Mouse (Mus musculus): ENCODE data around the gene Cox6a2. TPM values are rescaled to one million over a fixed set of nuclear protein-coding genes. Genes with fewer than 3 reads are reported as not detected.

The Cox6a2 gene
- polyA plus RNA-seq, 1 experiment from 2014 or later, result not detected

- H3K4me1 ChIP-seq, result no peaks in the 10 kb centered on the region
Measured at GRCm38 (mm10) chr7:128219952-128220351, 13.8 kb upstream of the Cox6a2 start.

GRCm38 (mm10) chr7:128209826-128210225 lies 3.6 kb upstream of the Cox6a2 start:
- 70% methylated on average over 3 of the region's 3 CpGs for WGBS
- Histone ChIP-seq H3K4me3 (no peak overlapping the region), H3K36me3 (ENCODE audit: poor library complexity, severe bottlenecking) (no peaks in the 10 kb centered on the region), H3K4me2 (no peak overlapping the region), H3K27ac (no peak overlapping the region), H3K27me3 (no peaks in the 10 kb centered on the region), H3K4me1 (no peaks in the 10 kb centered on the region), H3K9me3 (replicated peaks) (no peaks in the 10 kb centered on the region), H3K9ac (no peak overlapping the region)
- ATAC-seq, result no peak

More at GRCm38 (mm10) chr7:128219952-128220351, 13.8 kb upstream of the Cox6a2 start:
- H3K9ac ChIP-seq, result no peak overlapping the region
- ATAC-seq, result no peak
- H3K36me3 ChIP-seq (ENCODE audit: poor library complexity, severe bottlenecking), result no peaks in the 10 kb centered on the region
- no peaks in the 10 kb centered on the region; the same call in 1 of the 2 replicates for H3K9me3 ChIP-seq (replicated peaks)
- H3K4me3 ChIP-seq, result no peak overlapping the region
- no peak overlapping the region for H3K27ac ChIP-seq
- WGBS, result 89% methylated on average over 4 of the region's 4 CpGs
- no peaks in the 10 kb centered on the region for H3K27me3 ChIP-seq
- no peak overlapping the region for H3K4me2 ChIP-seq

- Histone ChIP-seq H3K4me1 (no peaks in the 10 kb centered on the region), H3K9me3 (replicated peaks) (no peaks in the 10 kb centered on the region), H3K27ac (no peak overlapping the region), H3K36me3 (ENCODE audit: poor library complexity, severe bottlenecking) (no peaks in the 10 kb centered on the region), H3K4me2 (no peak overlapping the region), H3K27me3 (no peaks in the 10 kb centered on the region), H3K9ac (no peak overlapping the region), H3K4me3 (no peak overlapping the region)
- WGBS, result 7% methylated on average over 4 of the region's 4 CpGs
- ATAC-seq, result no peak
Measured at GRCm38 (mm10) chr7:128208187-128208586, 2.0 kb upstream of the Cox6a2 start.

GRCm38 (mm10) chr7:128205695-128206094 lies 492 bp downstream of the Cox6a2 start:
- 85% methylated on average over 18 of the region's 18 CpGs for WGBS
- Histone ChIP-seq H3K36me3 (ENCODE audit: poor library complexity, severe bottlenecking) (no peaks in the 10 kb centered on the region), H3K27ac (no peak overlapping the region), H3K4me2 (no peak overlapping the region), H3K9me3 (replicated peaks) (no peaks in the 10 kb centered on the region), H3K9ac (no peak overlapping the region; the same call in 1 of the 2 replicates), H3K4me1 (no peaks in the 10 kb centered on the region), H3K4me3 (no peak overlapping the region), H3K27me3 (no peaks in the 10 kb centered on the region)
- ATAC-seq, result no peak

GRCm38 (mm10) chr7:128204179-128204578 lies 2.0 kb downstream of the Cox6a2 start:
- Histone ChIP-seq H3K9me3 (replicated peaks) (no peaks in the 10 kb centered on the region), H3K27ac (no peak overlapping the region), H3K36me3 (ENCODE audit: poor library complexity, severe bottlenecking) (no peaks in the 10 kb centered on the region), H3K4me3 (no peak overlapping the region), H3K27me3 (no peaks in the 10 kb centered on the region), H3K4me1 (no peaks in the 10 kb centered on the region), H3K9ac (no peak overlapping the region), H3K4me2 (no peak overlapping the region)
- 92% methylated on average over 8 of the region's 8 CpGs for WGBS
- ATAC-seq, result no peak

- 88% methylated on average over 9 of the region's 9 CpGs for WGBS
Measured at GRCm38 (mm10) chr7:128203071-128203470, 3.1 kb downstream of the Cox6a2 start.

GRCm38 (mm10) chr7:128201607-128202006 lies 4.6 kb downstream of the Cox6a2 start:
- H3K9me3 ChIP-seq (replicated peaks), result no peaks in the 10 kb centered on the region
- 89% methylated on average over 9 of the region's 9 CpGs for WGBS
- H3K36me3 ChIP-seq (ENCODE audit: poor library complexity, severe bottlenecking), result no peaks in the 10 kb centered on the region

More at GRCm38 (mm10) chr7:128203071-128203470, 3.1 kb downstream of the Cox6a2 start:
- Histone ChIP-seq H3K4me1 (no peaks in the 10 kb centered on the region), H3K4me3 (no peak overlapping the region), H3K27me3 (no peaks in the 10 kb centered on the region), H3K9ac (no peak overlapping the region), H3K4me2 (no peak overlapping the region), H3K36me3 (ENCODE audit: poor library complexity, severe bottlenecking) (no peaks in the 10 kb centered on the region), H3K27ac (no peak overlapping the region), H3K9me3 (replicated peaks) (no peaks in the 10 kb centered on the region)
- ATAC-seq, result no peak

GRCm38 (mm10) chr7:128181691-128182090 lies 24.5 kb downstream of the Cox6a2 start:
- Histone ChIP-seq H3K4me2 (no peak overlapping the region), H3K4me3 (no peak overlapping the region), H3K9ac (no peak overlapping the region), H3K36me3 (ENCODE audit: poor library complexity, severe bottlenecking) (no peaks in the 10 kb centered on the region), H3K27me3 (peaks cover 11% of the 10 kb centered on the region; the same call in 1 of the 2 replicates), H3K9me3 (replicated peaks) (no peaks in the 10 kb centered on the region), H3K27ac (no peak overlapping the region), H3K4me1 (no peaks in the 10 kb centered on the region)
- WGBS, result 94% methylated on average over 10 of the region's 10 CpGs
- ATAC-seq, result no peak

More at GRCm38 (mm10) chr7:128201607-128202006, 4.6 kb downstream of the Cox6a2 start:
- Histone ChIP-seq H3K4me1 (no peaks in the 10 kb centered on the region), H3K27me3 (no peaks in the 10 kb centered on the region), H3K4me2 (no peak overlapping the region), H3K27ac (no peak overlapping the region), H3K9ac (no peak overlapping the region), H3K4me3 (no peak overlapping the region)
- ATAC-seq, result no peak

GRCm38 (mm10) chr7:128180546-128180945 lies 25.6 kb downstream of the Cox6a2 start:
- H3K27me3 ChIP-seq, result peaks cover 11% of the 10 kb centered on the region; the same call in 1 of the 2 replicates
- H3K9ac ChIP-seq, result no peak overlapping the region
- no peaks in the 10 kb centered on the region for H3K9me3 ChIP-seq (replicated peaks)
- no peak overlapping the region for H3K27ac ChIP-seq
- ATAC-seq, result no peak
- H3K4me2 ChIP-seq, result no peak overlapping the region
- no peak overlapping the region for H3K4me3 ChIP-seq
- WGBS, result 78% methylated on average over 6 of the region's 6 CpGs
- H3K4me1 ChIP-seq, result no peaks in the 10 kb centered on the region
- H3K36me3 ChIP-seq (ENCODE audit: poor library complexity, severe bottlenecking), result no peaks in the 10 kb centered on the region

- H3K4me2 ChIP-seq, result no peak overlapping the region
- no peaks in the 10 kb centered on the region for H3K9me3 ChIP-seq (replicated peaks)
- 82% methylated on average over 7 of the region's 7 CpGs for WGBS
Measured at GRCm38 (mm10) chr7:128180126-128180525, 26.1 kb downstream of the Cox6a2 start.

GRCm38 (mm10) chr7:128178385-128178784 lies 27.8 kb downstream of the Cox6a2 start:
- ATAC-seq, result no peak
- H3K4me1 ChIP-seq, result no peaks in the 10 kb centered on the region
- no peaks in the 10 kb centered on the region for H3K9me3 ChIP-seq (replicated peaks)
- no peaks in the 10 kb centered on the region for H3K36me3 ChIP-seq (ENCODE audit: poor library complexity, severe bottlenecking)
- no peak overlapping the region for H3K4me2 ChIP-seq
- H3K4me3 ChIP-seq, result no peak overlapping the region
- no peak overlapping the region for H3K27ac ChIP-seq
- H3K9ac ChIP-seq, result no peak overlapping the region
- H3K27me3 ChIP-seq, result peaks cover 5% of the 10 kb centered on the region; the same call in 1 of the 2 replicates
- 69% methylated on average over 2 of the region's 2 CpGs for WGBS

More at GRCm38 (mm10) chr7:128180126-128180525, 26.1 kb downstream of the Cox6a2 start:
- ATAC-seq, result no peak
- no peak overlapping the region for H3K9ac ChIP-seq
- no peaks in the 10 kb centered on the region for H3K4me1 ChIP-seq
- peaks cover 11% of the 10 kb centered on the region; the same call in 1 of the 2 replicates for H3K27me3 ChIP-seq
- no peaks in the 10 kb centered on the region for H3K36me3 ChIP-seq (ENCODE audit: poor library complexity, severe bottlenecking)
- H3K27ac ChIP-seq, result no peak overlapping the region
- no peak overlapping the region for H3K4me3 ChIP-seq

- Histone ChIP-seq H3K4me1 (no peaks in the 10 kb centered on the region), H3K9me3 (replicated peaks) (no peaks in the 10 kb centered on the region), H3K27ac (no peak overlapping the region), H3K27me3 (no peaks in the 10 kb centered on the region), H3K36me3 (ENCODE audit: poor library complexity, severe bottlenecking) (no peaks in the 10 kb centered on the region), H3K4me3 (no peak overlapping the region), H3K4me2 (no peak overlapping the region), H3K9ac (no peak overlapping the region)
- no peak for ATAC-seq
- 72% methylated on average over 3 of the region's 3 CpGs for WGBS
Measured at GRCm38 (mm10) chr7:128169996-128170395, 36.2 kb downstream of the Cox6a2 start.

- Histone ChIP-seq H3K27ac (no peak overlapping the region), H3K4me2 (no peak overlapping the region), H3K4me1 (no peaks in the 10 kb centered on the region), H3K9ac (no peak overlapping the region), H3K4me3 (no peak overlapping the region), H3K27me3 (no peaks in the 10 kb centered on the region), H3K36me3 (ENCODE audit: poor library complexity, severe bottlenecking) (no peaks in the 10 kb centered on the region), H3K9me3 (replicated peaks) (no peaks in the 10 kb centered on the region)
- WGBS, result 93% methylated on average over 7 of the region's 7 CpGs
- no peak for ATAC-seq
Measured at GRCm38 (mm10) chr7:128166391-128166790, 39.8 kb downstream of the Cox6a2 start.
